Mouse (Mus musculus): ENCODE results near the gene Ebf1. TPM values are rescaled to one million over a fixed set of nuclear protein-coding genes. Genes with fewer than 3 reads are reported as not detected.

Gene Ebf1
- polyA plus RNA-seq, 1 experiment from 2014 or later: 14.5 TPM

DNA sequence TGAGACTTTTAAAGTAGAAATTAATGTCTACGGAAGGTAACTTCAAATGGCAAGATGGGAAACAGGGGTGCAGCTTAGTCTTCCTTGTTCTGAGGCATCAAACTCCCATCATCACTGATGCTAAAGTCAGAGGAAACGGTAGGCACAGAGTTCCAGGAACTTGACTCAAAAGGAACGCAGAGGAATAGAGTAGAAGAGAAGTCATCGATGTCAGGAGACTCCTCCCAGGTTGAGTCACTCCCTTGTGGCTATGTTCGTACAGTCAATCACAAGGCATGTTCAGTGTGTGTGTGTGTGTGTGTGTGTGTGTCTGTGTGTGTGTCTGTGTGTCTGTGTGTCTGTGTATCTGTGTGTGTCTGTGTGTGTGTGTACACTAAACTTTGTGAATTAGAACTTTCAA lies 108.6 kb downstream of the Ebf1 start:
- no peaks in the 10 kb centered on the region for H3K27me3 ChIP-seq (ENCODE audit: control insufficient read depth, insufficient read depth, low read length)
- H3K36me3 ChIP-seq (ENCODE audit: control insufficient read depth, insufficient read depth, low read length): no peaks in the 10 kb centered on the region
- peaks cover 2% of the 10 kb centered on the region; the same call in 1 of the 2 replicates for H3K4me1 ChIP-seq (ENCODE audit: control insufficient read depth, insufficient read depth, low read length)
- H3K4me3 ChIP-seq (ENCODE audit: low read depth, low read length): no peak overlapping the region
- H3K27ac ChIP-seq (ENCODE audit: low read depth, low read length): no peak overlapping the region
- whole genome bisulfite sequencing (ENCODE audit: insufficient replicate concordance): 72% methylated on average over 5 of the region's 5 CpGs
- ATAC-seq (replicated peaks; ENCODE audit: insufficient number of reproducible peaks, low FRiP score, low TSS enrichment): no peak
- no peak overlapping the region for H3K4me2 ChIP-seq
- H3K9me3 ChIP-seq (replicated peaks; ENCODE audit: control insufficient read depth, low read length): no peaks in the 10 kb centered on the region
- H3K9ac ChIP-seq (ENCODE audit: low read depth, low read length): no peak overlapping the region

GRCm38 (mm10) chr11:44727376-44727775 lies 110.3 kb downstream of the Ebf1 start:
- Histone ChIP-seq H3K9me3 (replicated peaks; ENCODE audit: control insufficient read depth, low read length) (no peaks in the 10 kb centered on the region), H3K27ac (ENCODE audit: low read depth, low read length) (no peak overlapping the region), H3K4me2 (no peak overlapping the region), H3K9ac (ENCODE audit: low read depth, low read length) (no peak overlapping the region), H3K36me3 (ENCODE audit: control insufficient read depth, insufficient read depth, low read length) (no peaks in the 10 kb centered on the region), H3K4me3 (ENCODE audit: low read depth, low read length) (no peak overlapping the region), H3K4me1 (ENCODE audit: control insufficient read depth, insufficient read depth, low read length) (peaks cover 2% of the 10 kb centered on the region; the same call in 1 of the 2 replicates), H3K27me3 (ENCODE audit: control insufficient read depth, insufficient read depth, low read length) (no peaks in the 10 kb centered on the region)
- ATAC-seq (replicated peaks; ENCODE audit: insufficient number of reproducible peaks, low FRiP score, low TSS enrichment): no peak
- 68% methylated on average over 3 of the region's 3 CpGs for WGBS (ENCODE audit: insufficient replicate concordance)

DNA sequence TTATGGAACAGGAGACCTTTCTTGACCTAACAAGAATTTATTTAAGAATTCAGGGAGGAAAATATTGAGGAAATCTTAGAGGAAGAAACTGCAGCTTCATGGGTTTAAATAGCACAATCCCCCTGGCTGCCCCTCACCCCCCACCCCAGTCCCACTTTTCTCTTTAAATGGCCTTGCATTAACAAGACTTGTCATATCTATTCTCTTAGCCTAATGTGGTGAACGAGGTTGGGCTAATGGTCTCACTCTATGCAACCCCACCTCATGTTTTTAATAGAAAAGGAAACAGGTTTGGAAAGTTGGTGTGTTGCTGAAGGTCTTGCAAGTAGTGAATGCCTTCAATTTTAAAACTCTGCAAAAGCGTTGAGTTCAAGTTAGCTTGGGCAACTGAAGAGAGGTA lies 110.7 kb downstream of the Ebf1 start:
- H3K9ac ChIP-seq (ENCODE audit: low read depth, low read length): no peak overlapping the region
- ATAC-seq (replicated peaks; ENCODE audit: insufficient number of reproducible peaks, low FRiP score, low TSS enrichment): no peak
- H3K4me3 ChIP-seq (ENCODE audit: low read depth, low read length): no peak overlapping the region
- 73% methylated on average over 2 of the region's 2 CpGs for WGBS (ENCODE audit: insufficient replicate concordance)
- peaks cover 2% of the 10 kb centered on the region; the same call in 1 of the 2 replicates for H3K4me1 ChIP-seq (ENCODE audit: control insufficient read depth, insufficient read depth, low read length)
- no peaks in the 10 kb centered on the region for H3K27me3 ChIP-seq (ENCODE audit: control insufficient read depth, insufficient read depth, low read length)
- H3K9me3 ChIP-seq (replicated peaks; ENCODE audit: control insufficient read depth, low read length): no peaks in the 10 kb centered on the region
- H3K27ac ChIP-seq (ENCODE audit: low read depth, low read length): no peak overlapping the region
- H3K4me2 ChIP-seq: no peak overlapping the region
- H3K36me3 ChIP-seq (ENCODE audit: control insufficient read depth, insufficient read depth, low read length): no peaks in the 10 kb centered on the region

DNA sequence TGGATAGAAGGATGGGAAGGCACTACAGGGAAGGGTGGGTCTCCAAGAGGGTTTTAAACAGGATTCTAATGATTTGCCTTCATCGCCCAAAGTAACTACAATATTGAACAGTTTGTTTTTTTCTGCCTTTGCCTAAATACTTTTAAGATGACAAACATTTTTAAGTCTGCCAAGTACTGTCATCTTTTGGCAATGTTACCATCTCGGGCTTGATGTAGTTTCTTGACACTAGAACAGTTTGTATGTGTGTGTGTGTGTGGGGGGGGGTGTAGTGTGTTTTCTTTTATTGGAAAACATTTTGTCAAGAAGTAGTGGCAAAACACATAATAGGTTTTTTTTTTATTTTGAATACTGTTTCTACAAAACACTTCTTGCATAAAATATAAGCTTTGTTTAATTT lies 111.2 kb downstream of the Ebf1 start:
- Histone ChIP-seq H3K9ac (ENCODE audit: low read depth, low read length) (no peak overlapping the region), H3K4me1 (ENCODE audit: control insufficient read depth, insufficient read depth, low read length) (peaks cover 2% of the 10 kb centered on the region; the same call in 1 of the 2 replicates), H3K27ac (ENCODE audit: low read depth, low read length) (no peak overlapping the region), H3K27me3 (ENCODE audit: control insufficient read depth, insufficient read depth, low read length) (no peaks in the 10 kb centered on the region), H3K4me2 (no peak overlapping the region), H3K9me3 (replicated peaks; ENCODE audit: control insufficient read depth, low read length) (no peaks in the 10 kb centered on the region), H3K36me3 (ENCODE audit: control insufficient read depth, insufficient read depth, low read length) (no peaks in the 10 kb centered on the region), H3K4me3 (ENCODE audit: low read depth, low read length) (no peak overlapping the region)
- ATAC-seq (replicated peaks; ENCODE audit: insufficient number of reproducible peaks, low FRiP score, low TSS enrichment): no peak
- 74% methylated on average over 2 of the region's 2 CpGs for WGBS (ENCODE audit: insufficient replicate concordance)

DNA sequence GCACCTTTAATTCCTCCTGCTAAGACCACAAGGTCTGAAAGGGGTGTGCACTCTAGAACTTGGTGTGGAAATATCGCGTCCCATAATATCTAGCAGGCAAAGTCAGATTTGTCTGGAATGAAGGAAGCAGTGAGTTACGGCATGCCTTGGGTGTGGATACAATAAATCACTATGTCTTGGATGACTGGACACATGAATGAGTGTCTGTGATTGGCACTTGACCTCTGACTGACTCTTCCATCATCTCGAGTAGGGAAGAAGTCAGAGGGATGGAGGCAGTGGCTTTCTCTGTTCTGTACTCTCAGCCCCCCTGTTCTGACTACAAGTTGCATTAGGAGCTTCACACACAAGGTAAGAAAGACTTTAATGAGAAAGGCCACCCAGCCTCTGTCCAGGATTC lies 112.8 kb downstream of the Ebf1 start:
- 56% methylated on average over 4 of the region's 4 CpGs for WGBS (ENCODE audit: insufficient replicate concordance)
- Histone ChIP-seq H3K4me1 (ENCODE audit: control insufficient read depth, insufficient read depth, low read length) (peaks cover 2% of the 10 kb centered on the region; the same call in 1 of the 2 replicates), H3K27ac (ENCODE audit: low read depth, low read length) (no peak overlapping the region), H3K4me2 (no peak overlapping the region), H3K4me3 (ENCODE audit: low read depth, low read length) (no peak overlapping the region), H3K9ac (ENCODE audit: low read depth, low read length) (no peak overlapping the region), H3K27me3 (ENCODE audit: control insufficient read depth, insufficient read depth, low read length) (no peaks in the 10 kb centered on the region), H3K9me3 (replicated peaks; ENCODE audit: control insufficient read depth, low read length) (no peaks in the 10 kb centered on the region), H3K36me3 (ENCODE audit: control insufficient read depth, insufficient read depth, low read length) (no peaks in the 10 kb centered on the region)
- no peak for ATAC-seq (replicated peaks; ENCODE audit: insufficient number of reproducible peaks, low FRiP score, low TSS enrichment)

DNA sequence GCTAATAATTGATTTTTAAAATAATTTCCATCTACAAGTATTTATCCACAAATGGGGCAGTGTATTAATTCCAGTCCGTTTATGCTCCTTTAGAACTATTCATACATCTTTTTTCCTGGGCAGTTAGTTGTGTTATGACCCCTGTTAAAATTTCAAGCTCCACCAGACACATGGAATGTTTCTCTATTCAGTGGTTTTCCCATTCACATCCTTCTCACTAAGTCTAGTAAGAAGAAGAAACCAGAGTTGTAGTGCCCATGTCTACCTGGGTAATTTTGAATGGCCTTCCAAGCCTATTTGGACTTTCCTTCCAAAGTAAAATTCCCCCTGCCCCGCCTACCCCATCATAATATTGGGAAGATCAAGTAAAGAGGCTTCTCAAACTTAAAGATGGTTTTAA lies 114.6 kb downstream of the Ebf1 start:
- H3K4me2 ChIP-seq: no peak overlapping the region
- ATAC-seq (replicated peaks; ENCODE audit: insufficient number of reproducible peaks, low FRiP score, low TSS enrichment): no peak

GRCm38 (mm10) chr11:44733276-44733675 lies 116.2 kb downstream of the Ebf1 start:
- Histone ChIP-seq H3K27ac (ENCODE audit: low read depth, low read length) (no peak overlapping the region), H3K27me3 (ENCODE audit: control insufficient read depth, insufficient read depth, low read length) (no peaks in the 10 kb centered on the region), H3K36me3 (ENCODE audit: control insufficient read depth, insufficient read depth, low read length) (no peaks in the 10 kb centered on the region), H3K9ac (ENCODE audit: low read depth, low read length) (no peak overlapping the region), H3K4me3 (ENCODE audit: low read depth, low read length) (no peak overlapping the region), H3K9me3 (replicated peaks; ENCODE audit: control insufficient read depth, low read length) (no peaks in the 10 kb centered on the region), H3K4me1 (ENCODE audit: control insufficient read depth, insufficient read depth, low read length) (peaks cover 2% of the 10 kb centered on the region; the same call in 1 of the 2 replicates), H3K4me2 (no peak overlapping the region)
- 57% methylated on average over 2 of the region's 2 CpGs for WGBS (ENCODE audit: insufficient replicate concordance)
- no peak for ATAC-seq (replicated peaks; ENCODE audit: insufficient number of reproducible peaks, low FRiP score, low TSS enrichment)

More for the DNA sequence above, 114.6 kb downstream of the Ebf1 start:
- 89% methylated on average over 2 of the region's 2 CpGs for WGBS (ENCODE audit: insufficient replicate concordance)
- H3K9ac ChIP-seq (ENCODE audit: low read depth, low read length): no peak overlapping the region
- H3K27ac ChIP-seq (ENCODE audit: low read depth, low read length): no peak overlapping the region
- H3K4me3 ChIP-seq (ENCODE audit: low read depth, low read length): no peak overlapping the region
- H3K9me3 ChIP-seq (replicated peaks; ENCODE audit: control insufficient read depth, low read length): no peaks in the 10 kb centered on the region
- H3K4me1 ChIP-seq (ENCODE audit: control insufficient read depth, insufficient read depth, low read length): peaks cover 2% of the 10 kb centered on the region; the same call in 1 of the 2 replicates
- no peaks in the 10 kb centered on the region for H3K36me3 ChIP-seq (ENCODE audit: control insufficient read depth, insufficient read depth, low read length)
- no peaks in the 10 kb centered on the region for H3K27me3 ChIP-seq (ENCODE audit: control insufficient read depth, insufficient read depth, low read length)

- Histone ChIP-seq H3K4me2 (no peak overlapping the region), H3K9me3 (replicated peaks; ENCODE audit: control insufficient read depth, low read length) (no peaks in the 10 kb centered on the region), H3K27me3 (ENCODE audit: control insufficient read depth, insufficient read depth, low read length) (no peaks in the 10 kb centered on the region), H3K36me3 (ENCODE audit: control insufficient read depth, insufficient read depth, low read length) (no peaks in the 10 kb centered on the region), H3K4me1 (ENCODE audit: control insufficient read depth, insufficient read depth, low read length) (0 out of 2 replicates have a peak, but pooled peaks cover 4% of the 10 kb centered on the region), H3K4me3 (ENCODE audit: low read depth, low read length) (no peak overlapping the region), H3K27ac (ENCODE audit: low read depth, low read length) (no peak overlapping the region), H3K9ac (ENCODE audit: low read depth, low read length) (no peak overlapping the region)
- no peak for ATAC-seq (replicated peaks; ENCODE audit: insufficient number of reproducible peaks, low FRiP score, low TSS enrichment)
- 86% methylated on average over 5 of the region's 5 CpGs for WGBS (ENCODE audit: insufficient replicate concordance)
These were observed 120.9 kb downstream of the Ebf1 start for GRCm38 (mm10) chr11:44738046-44738445.

DNA sequence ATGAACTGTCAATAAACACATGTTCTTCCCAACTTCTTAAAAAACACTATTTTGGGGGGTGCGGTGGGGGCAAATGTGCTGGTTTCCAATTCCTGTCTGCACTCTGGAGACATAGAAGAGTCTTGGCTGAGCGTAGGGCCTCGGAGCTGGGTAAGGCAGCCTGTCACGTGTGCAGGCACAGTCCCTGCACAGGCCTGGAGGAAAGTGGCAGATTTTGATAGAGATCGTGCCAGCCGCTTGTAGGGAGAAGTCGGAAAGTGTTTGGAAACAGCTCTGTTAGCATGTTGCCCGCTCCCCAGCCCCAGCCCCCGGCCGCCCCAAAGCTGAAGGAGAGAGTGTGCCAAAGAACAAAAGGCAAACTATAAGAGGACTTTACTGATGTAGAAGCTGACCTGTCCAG lies 121.7 kb downstream of the Ebf1 start:
- Histone ChIP-seq H3K27ac (ENCODE audit: low read depth, low read length) (no peak overlapping the region), H3K4me1 (ENCODE audit: control insufficient read depth, insufficient read depth, low read length) (0 out of 2 replicates have a peak, but pooled peaks cover 4% of the 10 kb centered on the region), H3K4me3 (ENCODE audit: low read depth, low read length) (no peak overlapping the region), H3K4me2 (peak overlapping the region; percentile 31), H3K9me3 (replicated peaks; ENCODE audit: control insufficient read depth, low read length) (no peaks in the 10 kb centered on the region), H3K27me3 (ENCODE audit: control insufficient read depth, insufficient read depth, low read length) (no peaks in the 10 kb centered on the region), H3K9ac (ENCODE audit: low read depth, low read length) (no peak overlapping the region), H3K36me3 (ENCODE audit: control insufficient read depth, insufficient read depth, low read length) (no peaks in the 10 kb centered on the region)
- WGBS (ENCODE audit: insufficient replicate concordance): 24% methylated on average over 10 of the region's 10 CpGs
- ATAC-seq (replicated peaks; ENCODE audit: insufficient number of reproducible peaks, low FRiP score, low TSS enrichment): no peak

Data from heart, embryonic 11.5 days (tissue).